Mouse (Mus musculus) small intestine, adult 2 months (tissue): ENCODE measurements around the gene Tex22. TPM values are rescaled to one million over a fixed set of nuclear protein-coding genes. Genes with fewer than 3 reads are reported as not detected.

Experiments used
- H3K27ac ChIP-seq: fragments of 200-500 bp; 2 replicates; pipeline ENCODE4 v1.5.1; 2012; ENCODE audit warnings: low read depth, low read length, control low read depth, inconsistent platforms; ENCODE audit not compliant: insufficient read depth
- H3K27me3 ChIP-seq: fragments of 200-500 bp; 2 replicates; pipeline ENCODE4 v1.6.1; 2012; ENCODE audit warnings: mild to moderate bottlenecking, moderate library complexity, low read length, inconsistent platforms; ENCODE audit not compliant: control insufficient read depth, insufficient read depth
- H3K36me3 ChIP-seq: fragments of 200-500 bp; 2 replicates; pipeline ENCODE4 v1.6.1; 2012; ENCODE audit warnings: mild to moderate bottlenecking, low read length, control low read depth, inconsistent platforms; ENCODE audit not compliant: control insufficient read depth, insufficient read depth
- H3K4me1 ChIP-seq: fragments of 200-500 bp; 2 replicates; pipeline ENCODE4 v1.6.1; 2012; ENCODE audit warnings: low read length, inconsistent platforms, mixed read lengths; ENCODE audit not compliant: control insufficient read depth, insufficient read depth, insufficient read length
- H3K4me3 ChIP-seq: fragments of 200-500 bp; 2 replicates; pipeline ENCODE4 v1.5.1; 2012; ENCODE audit warnings: low read depth, mild to moderate bottlenecking, control low read depth, inconsistent platforms, low read length, moderate library complexity
- CTCF ChIP-seq: fragments of 200-500 bp; IDR thresholded peaks from 2 replicates; pipeline ENCODE4 v1.5.1; 2012; ENCODE audit warnings: low read depth, mild to moderate bottlenecking, control low read depth, inconsistent platforms, low read length, moderate library complexity, mixed read lengths; ENCODE audit not compliant: insufficient replicate concordance, insufficient read length; ENCODE audit errors: extremely low read depth
- POLR2A ChIP-seq: fragments of 200-500 bp; IDR thresholded peaks from 2 replicates; pipeline ENCODE4 v1.6.1; 2012; ENCODE audit warnings: low read depth, mild to moderate bottlenecking, control low read depth, inconsistent platforms, low read length, moderate library complexity
- WGBS: fragments of 180-500 bp; shearing (Covaris S2); methylation state at CpG from one replicate; pipeline ENCODE4 v1.1.7; 2018; 5-methylcytosine and 5-hydroxymethylcytosine counted together
- polyA plus RNA-seq: library from polyadenylated mRNA; depleted of rRNA; stranded (reverse); fragments of >200 nt; gene quantifications from 2 replicates; pipeline ENCODE4 v1.2.3, GENCODE M21; 2012

The Tex22 gene
- polyA plus RNA-seq, 1 experiment: not detected

GRCm38 (mm10) chr12:113073420-113074328 lies 628 bp upstream of the Tex22 start:
- TF ChIP-seq CTCF (no peak), POLR2A (no peak)
- H3K4me3 ChIP-seq: peak overlapping the region; percentile 68
- H3K4me1 ChIP-seq: peaks cover 5% of the 10 kb centered on the region; the same call in 1 of the 2 replicates
- WGBS: 14% methylated on average over 15 of the region's 15 CpGs
- H3K36me3 ChIP-seq: peaks cover 14% of the 10 kb centered on the region
- H3K27me3 ChIP-seq: no peaks in the 10 kb centered on the region
- H3K27ac ChIP-seq: no peak overlapping the region

- H3K27me3 ChIP-seq: no peaks in the 10 kb centered on the region
- peak overlapping the region; percentile 68 for H3K4me3 ChIP-seq
- TF ChIP-seq POLR2A (peak; percentile 79; the same call in 1 of the 2 replicates), CTCF (peak; percentile 95)
- H3K4me1 ChIP-seq: peaks cover 5% of the 10 kb centered on the region; the same call in 1 of the 2 replicates
- peaks cover 4% of the 10 kb centered on the region for H3K36me3 ChIP-seq
- 3% methylated on average over 10 of the region's 10 CpGs for WGBS
- peak overlapping the region; percentile 75 for H3K27ac ChIP-seq
Observed at GRCm38 (mm10) chr12:113075063-113075454, 757 bp downstream of the Tex22 start.

- Histone ChIP-seq H3K4me1 (peaks cover 5% of the 10 kb centered on the region; the same call in 1 of the 2 replicates), H3K27ac (no peak overlapping the region), H3K27me3 (no peaks in the 10 kb centered on the region), H3K4me3 (no peak overlapping the region), H3K36me3 (peaks cover 3% of the 10 kb centered on the region)
- TF ChIP-seq CTCF (no peak), POLR2A (no peak)
- 50% methylated on average over 6 of the region's 6 CpGs for WGBS
Observed at GRCm38 (mm10) chr12:113075486-113075885, 1.2 kb downstream of the Tex22 start.

- 66% methylated on average over 3 of the region's 3 CpGs for WGBS
- TF ChIP-seq CTCF (no peak), POLR2A (no peak)
Observed at GRCm38 (mm10) chr12:113087276-113087675, 13.0 kb downstream of the Tex22 start.

GRCm38 (mm10) chr12:113088026-113088425 lies 13.7 kb downstream of the Tex22 start:
- 71% methylated on average over 4 of the region's 4 CpGs for WGBS
- Histone ChIP-seq H3K4me1 (0 out of 2 replicates have a peak, but pooled peaks cover 1% of the 10 kb centered on the region), H3K36me3 (no peaks in the 10 kb centered on the region), H3K4me3 (no peak overlapping the region), H3K27ac (no peak overlapping the region), H3K27me3 (no peaks in the 10 kb centered on the region)
- TF ChIP-seq CTCF (no peak), POLR2A (no peak)

More at GRCm38 (mm10) chr12:113087276-113087675, 13.0 kb downstream of the Tex22 start:
- Histone ChIP-seq H3K27ac (no peak overlapping the region), H3K4me3 (no peak overlapping the region), H3K36me3 (no peaks in the 10 kb centered on the region), H3K4me1 (0 out of 2 replicates have a peak, but pooled peaks cover 1% of the 10 kb centered on the region), H3K27me3 (no peaks in the 10 kb centered on the region)

- Histone ChIP-seq H3K27me3 (no peaks in the 10 kb centered on the region), H3K36me3 (no peaks in the 10 kb centered on the region), H3K4me1 (0 out of 2 replicates have a peak, but pooled peaks cover 1% of the 10 kb centered on the region), H3K4me3 (no peak overlapping the region), H3K27ac (no peak overlapping the region)
- TF ChIP-seq POLR2A (no peak), CTCF (no peak)
- 95% methylated on average over 6 of the region's 6 CpGs for WGBS
Observed at GRCm38 (mm10) chr12:113089107-113089506, 14.8 kb downstream of the Tex22 start.

GRCm38 (mm10) chr12:113090053-113090452 lies 15.8 kb downstream of the Tex22 start:
- Histone ChIP-seq H3K36me3 (no peaks in the 10 kb centered on the region), H3K4me3 (no peak overlapping the region), H3K27ac (no peak overlapping the region), H3K4me1 (0 out of 2 replicates have a peak, but pooled peaks cover 1% of the 10 kb centered on the region), H3K27me3 (no peaks in the 10 kb centered on the region)
- 63% methylated on average over 17 of the region's 17 CpGs for WGBS
- no peak for TF ChIP-seq CTCF
- no peak for TF ChIP-seq POLR2A
